Mouse (Mus musculus) 3T3-L1 (cell line): ENCODE results near the gene Grik4.

Experiments used
- DNase-seq: peaks from one replicate; pipeline ENCODE4 v3.0.0-alpha.2; 2015; ENCODE audit warnings: low read depth, low spot score

Grik4 gene

DNA sequence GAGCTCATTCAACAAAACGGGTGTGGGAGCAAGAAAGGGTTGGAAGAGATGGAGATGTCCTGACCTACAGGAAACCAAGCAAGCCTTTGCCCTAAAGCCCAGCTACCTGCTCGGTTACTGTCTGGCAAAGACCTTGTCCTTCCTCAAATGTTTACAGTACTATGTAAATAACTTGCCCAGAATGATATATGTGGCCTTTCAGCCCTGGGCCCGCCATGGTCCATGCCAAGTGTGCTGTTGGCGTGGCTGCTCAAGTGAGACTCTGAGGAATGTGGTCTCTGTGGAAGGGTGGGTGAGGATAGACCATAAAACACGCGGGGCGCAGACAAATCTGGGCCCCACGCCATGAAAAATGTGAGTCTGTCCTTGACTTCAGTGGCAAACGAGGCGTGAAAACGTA, 83.1 kb downstream of the Grik4 start:
- no peak for DNase-seq

DNA sequence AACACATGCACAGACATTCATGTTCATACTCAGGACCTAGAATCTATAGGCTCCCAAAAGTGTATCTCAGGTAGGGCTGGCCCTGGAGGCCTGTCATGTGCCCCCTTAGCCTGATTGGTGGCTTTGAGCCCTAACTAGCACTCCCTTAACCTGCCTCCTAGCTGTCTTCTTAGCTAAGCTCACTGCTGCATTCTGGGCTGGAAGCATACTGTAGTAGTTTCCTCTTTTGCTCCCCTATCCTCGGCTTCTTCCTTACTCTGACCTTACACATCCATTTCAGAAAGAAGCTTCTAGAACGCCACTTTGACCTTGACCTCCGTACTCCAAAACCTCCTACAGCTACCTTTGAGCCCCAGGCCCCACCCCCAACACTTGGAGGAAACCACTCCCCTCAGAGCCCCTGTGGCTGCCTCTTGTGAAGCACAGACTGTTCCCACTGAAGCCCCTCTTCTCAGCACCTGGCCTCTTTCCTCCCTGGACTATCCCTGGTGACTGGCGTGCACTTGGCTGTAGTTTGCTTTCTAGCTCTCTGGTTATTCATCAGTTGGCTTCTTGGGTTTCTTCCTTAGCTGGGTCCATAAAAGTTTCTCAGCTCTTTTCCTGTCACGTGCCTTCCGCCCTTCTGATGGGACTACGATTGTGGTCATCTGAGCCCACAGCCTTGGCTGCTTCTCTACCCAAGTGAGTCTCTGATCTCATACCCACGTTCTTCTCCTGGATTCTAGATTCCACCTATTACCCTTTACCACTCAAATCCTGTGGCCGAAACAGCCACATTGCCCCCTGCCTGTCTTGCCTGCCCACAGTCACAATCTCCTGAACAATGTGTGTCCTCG, 84.1 kb downstream of the Grik4 start:
- DNase-seq = no peak

DNA sequence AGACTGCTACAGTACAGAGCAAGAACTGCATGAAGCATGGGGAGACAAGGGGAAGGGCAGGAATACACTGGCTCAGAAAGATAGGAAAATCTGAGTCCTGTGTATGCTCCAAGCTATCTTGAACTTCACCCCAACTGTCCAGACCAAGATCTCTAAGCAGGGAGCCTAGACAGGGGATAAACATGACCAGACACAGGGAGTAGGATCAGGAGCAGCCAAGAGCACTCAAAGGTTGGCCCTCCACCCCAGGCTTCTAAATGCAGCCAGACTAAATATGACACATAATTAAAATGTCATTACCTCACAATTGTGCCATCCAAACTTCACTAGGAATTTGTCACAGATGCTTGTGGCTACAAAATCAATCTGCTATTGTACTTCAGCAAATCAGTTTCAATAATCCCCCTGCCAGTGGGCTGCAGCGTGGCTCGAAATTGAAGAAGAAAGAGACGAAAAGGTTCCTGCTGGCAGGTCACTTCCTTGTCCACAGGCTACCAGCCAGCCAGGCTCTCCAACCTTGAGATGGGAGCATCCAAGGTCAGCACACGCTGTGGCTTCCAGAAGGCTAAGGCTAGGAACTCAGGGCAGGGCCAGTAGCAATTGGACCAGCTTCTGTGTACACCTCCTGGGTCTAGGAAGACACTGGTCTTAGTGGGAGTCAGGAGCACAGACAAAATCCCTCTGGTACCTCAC, 85.1 kb downstream of the Grik4 start:
- DNase-seq = no peak

DNA sequence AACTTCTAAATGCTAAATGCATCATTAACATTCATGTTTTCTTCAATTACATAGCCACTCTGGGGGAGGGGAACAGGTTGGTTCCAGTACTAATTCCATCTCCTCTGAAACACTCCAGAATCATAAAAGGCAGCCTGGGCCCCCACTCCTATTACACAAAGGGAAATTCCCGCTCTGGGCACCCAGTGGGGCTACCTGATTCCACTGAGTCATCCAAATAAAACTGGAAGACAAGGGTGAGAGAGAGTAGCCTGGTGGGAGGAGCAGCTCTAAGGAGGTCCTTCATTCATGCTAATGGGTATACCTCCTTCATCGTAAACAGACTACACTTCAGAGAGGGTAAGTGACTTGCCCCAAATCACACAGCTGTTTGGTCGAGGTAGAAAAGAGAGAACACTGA, 85.7 kb downstream of the Grik4 start:
- no peak for DNase-seq

DNA sequence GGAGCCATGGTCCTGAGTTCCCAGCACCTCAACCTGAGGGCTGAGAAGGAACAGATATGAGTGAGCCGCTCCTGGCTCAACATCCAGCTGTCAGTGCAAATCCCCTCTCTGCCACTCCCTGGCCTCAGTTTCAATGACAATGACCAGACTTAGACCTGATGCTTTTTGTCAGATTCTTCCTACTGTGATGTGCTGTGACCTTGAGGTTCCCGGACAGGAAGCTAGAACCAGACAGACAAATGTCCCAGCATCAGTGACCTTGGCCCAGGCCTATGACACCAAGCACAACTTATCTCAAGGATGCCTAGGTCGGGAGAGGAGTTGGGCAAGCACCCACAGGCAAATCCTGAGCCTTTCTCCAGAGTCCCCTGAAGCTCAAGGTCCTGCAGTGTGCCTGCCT, 86.5 kb downstream of the Grik4 start:
- DNase-seq = no peak

DNA sequence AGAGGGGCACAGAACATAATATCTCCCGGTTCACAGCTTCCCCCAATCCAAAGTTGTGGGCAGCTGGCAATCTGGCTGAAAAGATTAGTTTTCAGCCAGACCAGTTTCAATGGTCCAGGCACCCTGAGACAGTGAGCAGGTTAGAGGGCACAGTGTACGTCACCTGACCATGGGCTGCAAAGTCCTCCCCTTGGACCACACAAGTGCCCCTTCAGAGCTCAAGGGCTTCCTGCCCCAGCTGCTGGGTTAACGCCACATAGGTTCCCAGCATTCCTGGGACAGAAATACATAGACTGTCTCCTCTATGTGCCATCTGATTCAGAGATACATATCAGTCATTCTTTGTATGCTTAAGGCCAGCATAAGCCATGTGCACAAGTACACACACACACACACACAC, 91.2 kb downstream of the Grik4 start:
- DNase-seq = no peak

DNA sequence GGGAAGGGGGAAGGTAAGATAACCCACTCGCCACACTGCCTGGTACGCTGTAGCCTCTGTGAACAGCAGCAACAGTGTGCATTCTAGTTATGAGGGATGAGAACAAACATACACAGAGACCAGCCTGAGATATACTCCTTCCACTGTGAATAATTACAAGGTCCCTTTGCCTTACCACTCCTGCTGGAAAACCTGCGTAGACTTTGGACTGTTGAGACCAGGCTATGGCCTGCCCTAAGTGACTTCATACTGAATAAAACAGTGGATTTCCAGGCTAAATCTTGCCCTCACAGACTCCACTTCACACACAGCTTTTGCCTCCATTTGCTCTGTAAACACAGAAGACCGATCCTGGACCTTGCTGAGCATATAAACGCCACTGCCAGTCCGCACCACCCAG, 94.2 kb downstream of the Grik4 start:
- DNase-seq = no peak

DNA sequence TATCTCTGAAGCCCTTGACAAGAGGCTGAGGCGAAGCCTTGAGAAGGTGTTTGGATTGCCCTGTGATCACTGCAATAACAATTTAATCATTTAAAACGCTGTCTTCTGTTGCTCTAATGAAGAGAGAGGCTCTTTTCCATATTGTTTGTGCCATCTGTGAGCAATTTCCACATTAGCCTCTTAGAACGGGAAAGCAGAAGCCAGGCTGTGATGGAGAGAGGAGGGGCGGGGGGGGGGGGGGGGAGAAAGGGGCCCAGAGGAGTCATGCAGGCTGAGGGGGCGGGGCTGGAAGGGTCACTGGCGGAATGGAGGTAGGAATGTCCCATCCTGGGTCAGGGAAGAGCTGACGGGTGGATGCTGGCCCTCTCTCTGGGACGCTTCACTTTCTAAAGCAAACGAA, 96.2 kb downstream of the Grik4 start:
- DNase-seq = no peak

DNA sequence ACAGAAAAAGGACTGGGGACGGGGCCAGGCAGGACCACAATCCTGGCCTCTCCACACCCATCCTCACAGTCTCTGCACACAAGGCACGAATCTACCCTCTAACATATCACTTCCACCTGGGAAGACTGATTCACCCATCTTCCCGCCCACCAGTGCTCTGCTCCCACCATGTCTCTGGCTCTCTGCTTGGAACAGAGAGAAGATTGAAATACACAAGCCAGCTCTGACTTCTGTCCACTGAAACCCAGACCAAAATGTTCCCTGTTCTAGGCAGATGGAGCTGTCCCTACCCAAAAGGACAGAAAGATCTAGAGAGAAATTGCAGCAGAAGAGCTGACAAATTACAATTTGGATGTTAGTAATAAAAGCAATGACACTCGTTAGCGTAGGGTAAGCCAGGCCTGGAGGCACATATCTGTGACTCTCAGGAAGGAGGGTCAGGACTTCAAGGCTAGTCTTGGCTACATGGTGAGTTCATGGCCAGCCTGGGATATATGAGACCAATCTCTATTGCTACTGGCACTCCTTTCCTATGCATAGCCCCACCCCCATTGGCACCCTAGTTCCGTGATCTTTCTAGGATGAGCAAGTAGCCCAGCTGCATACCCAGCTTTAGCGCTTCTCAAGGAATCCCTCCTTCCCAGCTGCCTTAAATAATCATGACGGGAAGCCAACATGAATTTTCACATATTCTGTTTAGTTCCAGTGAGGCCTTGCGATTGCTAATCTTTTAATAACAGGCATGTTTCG, 97.4 kb downstream of the Grik4 start:
- DNase-seq = no peak

DNA sequence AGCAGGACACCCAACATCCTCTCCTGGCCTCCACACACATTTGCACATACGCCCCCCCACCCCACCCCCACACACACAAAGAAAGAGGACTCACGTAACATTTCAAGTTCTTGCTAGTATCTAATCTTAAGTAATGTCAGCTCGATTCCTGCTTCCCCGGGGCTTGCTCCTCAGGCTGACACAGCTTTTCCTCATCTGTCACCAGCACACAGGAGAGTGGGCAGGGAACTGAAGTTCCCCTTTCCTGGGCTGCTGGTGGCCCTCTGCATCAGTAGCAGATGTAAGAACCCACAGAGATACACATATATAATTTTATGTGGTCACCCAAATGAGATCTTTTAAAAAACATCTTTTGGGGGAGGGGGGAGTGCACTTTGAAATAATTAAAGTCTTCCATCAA, 98.2 kb downstream of the Grik4 start:
- DNase-seq = no peak

DNA sequence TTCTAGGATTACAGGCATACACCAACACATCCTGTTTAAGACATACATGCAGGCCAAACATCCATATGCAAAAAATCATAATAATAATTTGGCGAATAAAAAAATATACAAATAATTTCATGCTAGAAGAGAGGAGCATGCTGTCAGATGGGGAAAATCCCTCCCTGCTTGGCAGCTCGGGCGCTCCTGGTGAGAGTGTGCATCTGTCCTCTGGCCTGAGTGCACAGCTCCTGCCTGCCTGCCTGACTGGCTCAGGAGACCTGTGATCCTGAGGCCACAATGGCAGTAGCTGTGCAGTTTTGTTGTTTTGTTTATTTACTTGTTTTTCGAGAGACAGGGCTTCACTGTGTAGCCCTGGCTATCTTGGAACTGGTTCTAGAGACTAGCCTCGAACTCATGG, 100.0 kb downstream of the Grik4 start:
- DNase-seq = no peak

DNA sequence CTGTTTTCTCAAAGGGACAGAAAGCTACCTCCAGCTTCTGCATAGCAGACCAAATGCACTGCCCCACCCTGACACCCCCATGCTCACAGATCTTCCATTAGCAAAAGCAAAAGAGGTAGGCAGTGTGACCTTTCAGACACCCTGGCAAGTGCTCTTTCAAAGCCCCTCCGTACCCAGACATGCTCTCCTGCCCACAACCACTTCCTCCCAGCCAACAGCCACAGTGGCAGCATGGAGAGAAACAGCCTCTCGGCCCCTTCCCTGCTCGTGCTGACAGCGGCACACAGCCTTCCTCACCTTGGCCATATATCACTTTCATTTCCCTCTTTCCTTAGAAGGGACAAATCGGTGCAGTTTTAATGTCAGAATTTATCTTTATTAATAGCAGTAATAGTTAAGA, 106.0 kb downstream of the Grik4 start:
- no peak for DNase-seq

DNA sequence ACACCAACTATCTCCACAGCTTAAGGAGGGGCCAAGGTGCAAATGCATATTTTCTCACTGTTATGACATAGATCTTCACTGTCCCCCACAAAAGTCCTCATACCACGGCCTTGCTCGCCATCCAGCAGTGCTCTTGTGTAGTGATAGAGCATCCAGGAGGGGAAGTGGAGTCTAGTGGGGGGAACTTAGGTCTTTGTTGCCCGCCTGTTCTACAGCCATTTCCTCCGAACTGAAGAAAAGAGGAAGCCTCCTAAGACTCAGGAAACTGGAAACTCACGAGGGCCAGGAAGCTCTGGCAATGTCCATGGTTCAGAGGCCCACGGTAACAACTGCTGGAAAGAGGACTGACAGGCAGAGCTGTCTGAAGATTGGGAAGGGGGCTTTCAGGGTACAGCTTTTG, 106.8 kb downstream of the Grik4 start:
- no peak for DNase-seq

DNA sequence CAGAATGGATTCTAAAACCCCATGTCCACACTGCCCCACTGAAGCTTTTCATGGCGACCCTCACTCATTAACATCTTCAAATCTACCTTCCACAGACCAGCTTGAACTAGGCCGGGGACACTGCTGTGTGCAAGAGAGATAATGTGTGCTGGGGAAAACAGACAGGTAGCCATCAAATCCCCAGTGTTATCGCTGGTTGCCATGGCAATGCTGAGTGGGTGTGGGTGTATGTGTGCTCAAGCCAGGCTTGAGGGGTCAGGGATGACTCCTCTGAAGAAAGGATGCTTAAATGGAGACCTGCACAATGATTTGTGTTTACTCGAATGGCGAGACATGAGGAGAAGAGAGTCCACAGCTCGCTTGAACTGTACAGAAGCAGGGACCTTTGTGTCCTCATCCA, 112.7 kb downstream of the Grik4 start:
- DNase-seq = no peak

DNA sequence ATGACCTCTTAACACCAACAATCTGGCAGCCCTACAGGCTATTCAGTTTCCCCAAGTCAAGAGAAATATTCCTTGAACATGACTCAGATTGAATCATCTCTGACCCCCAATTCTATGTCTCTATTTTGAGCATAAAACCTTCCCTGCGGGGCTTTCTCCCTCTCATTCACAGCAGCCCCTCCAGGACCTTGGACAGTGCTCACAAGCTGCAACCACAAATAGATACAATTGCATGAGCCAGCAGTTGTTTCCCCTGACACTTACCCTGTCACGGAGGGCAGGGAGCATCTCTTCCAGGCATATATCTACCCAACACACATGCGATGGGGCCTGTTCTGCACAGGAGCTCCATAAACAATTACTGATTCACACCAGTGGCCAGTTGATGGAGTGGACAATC, 125.0 kb downstream of the Grik4 start:
- peak; percentile 23 for DNase-seq

DNA sequence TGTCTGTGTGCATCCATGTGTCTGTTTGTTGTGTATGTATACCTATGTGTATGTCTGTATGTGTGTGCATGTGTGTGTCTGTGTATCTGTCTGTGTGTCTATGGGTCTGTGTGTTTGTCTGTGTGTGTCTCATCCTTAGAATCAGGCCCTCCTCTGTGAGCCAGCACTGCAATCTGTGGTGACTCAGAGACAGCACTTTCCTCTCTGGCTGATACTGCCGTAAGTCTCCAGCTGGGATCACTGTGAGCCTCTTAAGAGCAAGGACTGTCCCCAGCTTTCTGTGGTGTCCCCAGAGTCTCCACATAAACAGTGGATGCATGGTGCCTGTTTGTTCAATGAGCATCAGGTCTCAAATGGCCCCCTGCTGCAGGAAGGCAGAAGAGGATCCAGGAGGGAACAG, 127.5 kb downstream of the Grik4 start:
- DNase-seq = no peak

DNA sequence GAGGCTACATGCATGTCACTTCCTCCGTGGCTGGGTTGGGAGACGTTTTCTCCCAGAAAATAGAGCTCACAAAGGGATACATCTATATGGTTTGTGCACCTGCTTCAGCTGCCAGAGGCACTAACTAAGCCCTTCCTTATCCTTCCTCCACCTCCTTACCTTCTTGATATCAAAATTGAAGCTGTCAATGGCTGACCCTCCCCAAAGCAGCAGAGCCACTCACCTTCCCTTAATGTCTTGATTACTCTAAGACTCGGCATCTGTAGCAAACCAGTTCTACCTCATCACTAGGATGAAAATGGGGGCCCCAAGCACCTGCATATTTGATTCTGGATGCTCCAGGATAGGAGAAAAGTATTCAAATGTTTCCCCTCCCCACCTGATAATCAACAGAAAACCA, 135.1 kb downstream of the Grik4 start:
- no peak for DNase-seq

DNA sequence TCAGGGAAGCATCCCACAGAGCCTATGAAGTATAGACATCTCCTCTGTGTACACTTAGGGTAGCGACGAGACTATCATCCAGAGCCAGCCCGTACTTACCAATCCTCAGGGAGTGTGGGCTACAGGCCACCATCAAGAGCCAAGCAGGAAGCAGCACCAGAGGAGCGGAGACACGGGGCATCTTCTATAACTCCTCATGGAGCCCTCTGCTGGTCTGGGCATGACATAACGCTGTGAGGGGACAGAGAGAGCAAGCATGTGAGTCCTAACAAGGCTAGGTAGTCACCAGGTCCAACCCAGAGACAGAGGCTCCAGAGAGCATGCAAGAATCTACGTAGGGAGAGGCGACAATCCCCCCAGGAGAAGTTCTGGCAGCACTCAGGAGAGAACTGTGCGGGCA, 135.9 kb downstream of the Grik4 start:
- DNase-seq = peak; percentile 8

DNA sequence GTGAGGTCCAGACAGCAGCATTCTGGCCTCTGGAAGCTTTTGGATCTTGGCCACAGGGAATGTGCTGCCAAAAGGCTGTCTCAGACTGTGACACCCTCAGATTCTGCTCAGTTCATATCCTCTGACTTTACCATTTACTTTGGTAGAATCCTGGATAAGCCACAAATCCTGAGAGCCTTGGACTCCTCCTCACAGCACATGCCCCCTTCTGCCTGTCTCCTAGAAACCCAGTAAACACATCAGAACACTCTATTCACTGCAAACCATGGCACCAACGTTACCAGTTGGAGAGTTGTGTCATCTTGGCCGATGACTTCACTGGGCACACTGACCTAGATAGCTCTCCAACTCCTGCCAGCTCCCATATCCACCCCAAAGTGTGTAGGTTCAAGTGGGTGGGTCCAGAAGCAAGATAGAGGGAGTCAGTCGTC, 141.2 kb downstream of the Grik4 start:
- DNase-seq = no peak

DNA sequence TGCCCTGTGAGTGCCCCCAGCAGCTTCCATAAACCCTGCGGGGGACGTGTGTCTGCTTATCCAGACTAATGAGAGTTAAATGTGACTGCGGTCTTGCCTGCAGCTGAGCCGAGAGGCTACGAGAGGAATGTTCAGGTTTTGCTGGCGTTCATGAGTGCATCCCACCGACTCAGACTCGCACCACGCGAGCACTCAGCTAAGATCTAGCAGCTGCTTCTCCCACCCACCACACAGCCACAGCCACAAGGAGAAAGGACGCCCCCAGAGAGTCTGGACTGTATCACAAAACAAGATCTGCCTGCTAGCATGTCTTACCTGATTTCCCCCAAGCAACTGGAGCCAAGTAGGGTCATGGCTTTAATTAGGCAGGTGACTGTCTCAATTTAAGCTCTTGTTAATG, 142.4 kb downstream of the Grik4 start:
- no peak for DNase-seq

DNA sequence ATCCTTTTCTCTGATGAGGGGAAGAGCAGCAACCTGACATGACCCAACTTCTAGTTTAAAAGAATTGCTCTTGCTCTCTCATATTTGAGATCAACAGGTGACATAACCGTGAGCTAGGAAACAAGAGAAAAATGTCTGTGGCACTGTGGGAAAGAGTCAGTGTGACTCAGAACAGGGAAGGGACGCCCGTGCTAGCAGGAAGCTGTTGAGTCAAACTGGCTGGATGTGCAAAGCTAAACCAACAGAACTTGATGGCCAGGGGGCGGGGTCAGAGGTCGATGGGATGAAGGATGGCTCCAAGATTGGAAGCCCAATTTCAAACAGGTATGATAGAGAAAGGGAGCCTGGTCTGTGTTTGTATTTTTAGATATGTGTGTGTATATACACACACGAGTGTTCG, 144.2 kb downstream of the Grik4 start:
- DNase-seq = no peak

DNA sequence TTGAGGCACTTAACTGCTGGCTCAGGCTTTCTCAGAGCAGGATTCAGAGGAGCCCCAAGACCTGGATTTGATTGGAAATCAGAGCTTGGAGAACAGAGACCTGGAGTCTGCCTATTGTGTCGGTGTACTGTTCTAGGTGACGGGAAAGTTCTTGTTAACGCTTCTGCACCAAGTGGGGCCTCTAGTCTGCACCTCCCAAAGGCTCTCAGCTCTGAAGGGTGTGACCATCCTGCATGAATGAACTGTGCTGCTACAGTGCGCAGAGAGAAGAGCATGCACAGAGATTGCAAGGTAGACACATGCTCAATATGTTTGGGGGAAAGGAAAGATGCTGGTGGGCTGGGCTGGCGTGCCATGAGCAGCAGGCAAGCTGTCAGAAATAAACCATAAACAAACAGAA, 144.6 kb downstream of the Grik4 start:
- no peak for DNase-seq

DNA sequence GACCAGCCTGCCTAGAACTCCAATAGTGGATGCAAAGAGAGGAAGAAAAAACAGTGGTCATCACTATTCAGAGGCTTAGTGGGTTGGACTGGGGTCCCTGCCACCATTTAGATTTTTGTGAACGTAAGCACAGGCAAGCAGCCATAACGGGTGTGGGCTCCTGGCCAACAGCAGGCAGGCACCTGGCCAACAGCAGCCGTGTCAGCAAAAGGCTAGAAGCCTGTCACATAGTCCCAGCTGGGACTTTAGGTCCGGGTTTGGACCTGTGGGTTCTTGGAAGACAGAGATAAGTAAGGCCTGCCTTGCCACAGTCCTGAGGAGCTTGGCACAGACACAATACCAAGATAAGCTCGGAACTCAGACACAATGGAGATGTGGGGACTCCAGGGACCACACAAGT, 145.1 kb downstream of the Grik4 start:
- DNase-seq = no peak
